Mouse (Mus musculus) intestine, postnatal 0 days (tissue): ENCODE measurements around the gene Slirp. TPM values are rescaled to one million over a fixed set of nuclear protein-coding genes. Genes with fewer than 3 reads are reported as not detected.

Experiments used
- ATAC-seq: fragments of 200-750 bp; cut with Nextera tagmentation; 2 replicates; pipeline ENCODE4 v1.8.0; 2017; ENCODE audit warnings: mild to moderate bottlenecking, moderate TSS enrichment, moderate library complexity
- H3K27ac ChIP-seq: fragments of 300-500 bp; sonication (generic); 2 replicates; pipeline ENCODE4 v1.5.1; 2014; ENCODE audit warnings: mild to moderate bottlenecking, low read depth, low read length, moderate library complexity
- H3K27me3 ChIP-seq: fragments of 300-500 bp; sonication (generic); replicated peaks from 2 replicates; pipeline ENCODE4 v1.6.1; 2014; ENCODE audit warnings: low read length, mixed read lengths; ENCODE audit not compliant: control insufficient read depth, insufficient read depth
- H3K36me3 ChIP-seq: fragments of 300-500 bp; sonication (generic); 2 replicates; pipeline ENCODE4 v1.6.1; 2014; ENCODE audit warnings: mild to moderate bottlenecking, moderate library complexity; ENCODE audit not compliant: control insufficient read depth, insufficient read depth
- H3K4me1 ChIP-seq: fragments of 300-500 bp; sonication (generic); replicated peaks from 2 replicates; pipeline ENCODE4 v1.6.1; 2014; ENCODE audit warnings: antibody characterized with exemption, low read length, mixed read lengths; ENCODE audit not compliant: control insufficient read depth, insufficient read depth
- H3K4me2 ChIP-seq: fragments of 300-500 bp; sonication (generic); replicated peaks from 2 replicates; pipeline ENCODE4 v1.6.1; 2014; ENCODE audit warnings: low read depth, mild to moderate bottlenecking, moderate library complexity
- H3K4me3 ChIP-seq: fragments of 300-500 bp; sonication (generic); 2 replicates; pipeline ENCODE4 v1.5.1; 2014; ENCODE audit warnings: low read depth, low read length
- H3K9ac ChIP-seq: fragments of 300-500 bp; sonication (generic); 2 replicates; pipeline ENCODE4 v1.6.1; 2014; ENCODE audit warnings: mild to moderate bottlenecking, low read depth, low read length
- H3K9me3 ChIP-seq: fragments of 300-500 bp; sonication (generic); 2 replicates; pipeline ENCODE4 v1.6.1; 2016; ENCODE audit warnings: mixed run types; ENCODE audit not compliant: control insufficient read depth
- CTCF ChIP-seq: sonication (generic); IDR thresholded peaks from 2 replicates; pipeline ENCODE4 v1.5.1; 2016; ENCODE audit warnings: low read depth, mild to moderate bottlenecking, control low read depth, antibody characterized with exemption, moderate library complexity
- WGBS: fragments of 180-500 bp; shearing (Covaris S2); extraction: QIAGEN DNeasy Blood & Tissue Kit; methylation state at CpG from one replicate; pipeline ENCODE4 v1.1.7; 2014; 5-methylcytosine and 5-hydroxymethylcytosine counted together
- polyA plus RNA-seq: library from polyadenylated mRNA; unstranded; fragments of >200 nt; fragmentation: Nextera tagmentation; extraction: Ambion mirVana; gene quantifications from 2 replicates; pipeline ENCODE4 v1.2.1, GENCODE M21; 2015

The Slirp gene
- polyA plus RNA-seq, 1 experiment from 2014 or later = 272 TPM

GRCm38 (mm10) chr12:87415358-87415757 lies 28.3 kb upstream of the Slirp start:
- H3K4me3 ChIP-seq = no peak overlapping the region
- no peaks in the 10 kb centered on the region for H3K4me1 ChIP-seq
- H3K36me3 ChIP-seq = no peaks in the 10 kb centered on the region
- no peaks in the 10 kb centered on the region for H3K9me3 ChIP-seq
- 72% methylated on average over 4 of the region's 4 CpGs for WGBS
- H3K9ac ChIP-seq = no peak overlapping the region
- H3K27me3 ChIP-seq = no peaks in the 10 kb centered on the region
- no peak for TF ChIP-seq CTCF
- no peak overlapping the region for H3K4me2 ChIP-seq
- no peak overlapping the region for H3K27ac ChIP-seq
- no peak for ATAC-seq

DNA sequence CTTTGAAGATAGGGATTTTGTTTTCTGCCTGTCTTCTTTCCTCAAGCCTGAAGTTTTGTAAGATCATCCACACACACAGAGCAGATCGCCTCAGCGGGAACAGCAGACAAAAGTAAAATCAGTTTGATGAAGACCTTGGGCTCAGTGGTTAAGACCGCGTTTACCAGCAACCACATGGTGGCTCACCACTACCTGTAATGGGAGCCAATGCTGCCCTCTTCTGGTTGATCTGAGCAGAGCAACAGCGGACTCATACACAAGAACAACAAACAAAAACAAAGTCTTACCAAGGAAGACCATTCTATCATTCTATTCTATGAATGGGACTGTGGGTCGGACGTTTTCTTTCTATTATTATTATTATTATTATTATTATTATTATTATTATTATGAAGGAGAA lies 27.0 kb upstream of the Slirp start:
- H3K27ac ChIP-seq = no peak overlapping the region
- H3K9me3 ChIP-seq = no peaks in the 10 kb centered on the region
- H3K4me1 ChIP-seq = no peaks in the 10 kb centered on the region
- no peaks in the 10 kb centered on the region for H3K27me3 ChIP-seq
- H3K9ac ChIP-seq = no peak overlapping the region
- peak; percentile 50 for ATAC-seq
- H3K36me3 ChIP-seq = no peaks in the 10 kb centered on the region
- TF ChIP-seq CTCF = peak; percentile 92
- no peak overlapping the region for H3K4me3 ChIP-seq
- 33% methylated on average over 7 of the region's 7 CpGs for WGBS
- H3K4me2 ChIP-seq = no peak overlapping the region

DNA sequence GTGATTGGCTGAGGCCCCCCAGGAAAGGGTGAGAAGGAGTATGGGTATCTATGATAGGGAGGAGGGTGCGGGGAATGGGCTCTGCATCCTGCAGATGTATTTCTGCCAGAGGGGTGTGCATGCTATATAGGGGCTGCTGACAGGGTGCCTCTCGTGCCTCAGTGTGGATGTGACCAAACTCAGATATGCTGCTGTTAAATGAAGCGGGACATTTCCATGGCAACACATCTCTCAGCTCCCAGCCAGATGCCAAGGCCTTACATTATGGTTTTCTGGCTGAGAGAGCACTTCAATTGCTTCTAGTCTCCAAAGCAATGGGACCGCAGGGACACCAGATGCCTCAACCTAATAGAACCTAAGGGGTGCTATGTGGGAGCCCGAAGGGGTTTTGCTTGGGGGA lies 24.8 kb upstream of the Slirp start:
- no peak overlapping the region for H3K4me2 ChIP-seq
- no peak overlapping the region for H3K9ac ChIP-seq
- no peaks in the 10 kb centered on the region for H3K9me3 ChIP-seq
- 82% methylated on average over 5 of the region's 5 CpGs for WGBS
- H3K36me3 ChIP-seq = peaks cover 3% of the 10 kb centered on the region; the same call in 1 of the 2 replicates
- TF ChIP-seq CTCF = no peak
- no peak overlapping the region for H3K4me3 ChIP-seq
- H3K4me1 ChIP-seq = no peaks in the 10 kb centered on the region
- H3K27me3 ChIP-seq = no peaks in the 10 kb centered on the region
- H3K27ac ChIP-seq = no peak overlapping the region
- no peak for ATAC-seq

- TF ChIP-seq CTCF = no peak
These were observed 23.7 kb upstream of the Slirp start for GRCm38 (mm10) chr12:87419974-87420485.

DNA sequence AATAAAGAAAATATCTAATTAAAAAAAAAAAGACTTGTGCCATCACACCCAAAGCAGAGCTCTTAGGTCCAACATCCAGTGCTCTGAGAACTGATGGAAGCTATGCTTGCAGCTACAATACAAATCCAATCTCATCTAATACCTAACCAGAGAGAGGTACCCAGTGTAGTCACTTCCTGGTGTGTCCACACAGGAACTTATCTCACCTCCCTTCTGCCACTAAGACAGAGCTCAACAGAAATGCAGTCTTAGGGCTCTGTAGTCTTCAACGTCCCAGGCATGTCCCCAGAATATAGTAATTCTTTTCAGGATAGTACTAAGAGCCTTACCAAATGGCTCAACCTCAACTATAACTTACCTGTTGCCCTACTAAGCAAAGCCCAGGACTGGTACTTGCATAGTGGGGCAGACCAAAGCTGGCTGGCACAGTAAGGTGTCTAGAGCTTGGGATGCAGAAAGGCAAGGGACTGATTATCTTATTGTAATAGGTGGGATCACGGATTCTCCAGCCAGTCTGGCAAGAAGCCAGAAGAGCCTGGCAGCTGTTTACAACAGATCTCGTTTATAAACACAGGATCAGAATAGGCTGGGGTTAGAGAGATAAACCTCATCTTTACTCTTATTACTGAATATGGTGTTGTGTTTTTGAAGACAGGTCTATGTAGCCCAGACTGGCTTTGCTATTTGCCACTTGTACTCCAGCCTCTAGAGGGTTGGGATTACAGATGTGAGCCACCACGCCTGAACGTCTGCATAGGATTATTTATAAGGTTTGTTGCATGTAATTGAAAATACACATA lies 21.8 kb upstream of the Slirp start:
- Histone ChIP-seq H3K4me1 (no peaks in the 10 kb centered on the region), H3K9me3 (no peaks in the 10 kb centered on the region), H3K27ac (no peak overlapping the region; the same call in 1 of the 2 replicates), H3K36me3 (peaks cover 24% of the 10 kb centered on the region), H3K4me2 (no peak overlapping the region), H3K4me3 (no peak overlapping the region), H3K27me3 (no peaks in the 10 kb centered on the region), H3K9ac (no peak overlapping the region)
- 58% methylated on average over 5 of the region's 5 CpGs for WGBS
- no peak for TF ChIP-seq CTCF
- ATAC-seq = no peak

More at GRCm38 (mm10) chr12:87419974-87420485, 23.7 kb upstream of the Slirp start:
- no peak overlapping the region for H3K9ac ChIP-seq
- no peak overlapping the region for H3K4me3 ChIP-seq
- ATAC-seq = no peak
- 0 out of 2 replicates have a peak overlapping the region, but pooled peaks have one; percentile 21 for H3K27ac ChIP-seq
- H3K4me2 ChIP-seq = peak overlapping the region; percentile 22; the same call in 1 of the 2 replicates
- H3K4me1 ChIP-seq = no peaks in the 10 kb centered on the region
- no peaks in the 10 kb centered on the region for H3K27me3 ChIP-seq
- WGBS = 47% methylated on average over 12 of the region's 12 CpGs
- H3K36me3 ChIP-seq = peaks cover 12% of the 10 kb centered on the region
- no peaks in the 10 kb centered on the region for H3K9me3 ChIP-seq

DNA sequence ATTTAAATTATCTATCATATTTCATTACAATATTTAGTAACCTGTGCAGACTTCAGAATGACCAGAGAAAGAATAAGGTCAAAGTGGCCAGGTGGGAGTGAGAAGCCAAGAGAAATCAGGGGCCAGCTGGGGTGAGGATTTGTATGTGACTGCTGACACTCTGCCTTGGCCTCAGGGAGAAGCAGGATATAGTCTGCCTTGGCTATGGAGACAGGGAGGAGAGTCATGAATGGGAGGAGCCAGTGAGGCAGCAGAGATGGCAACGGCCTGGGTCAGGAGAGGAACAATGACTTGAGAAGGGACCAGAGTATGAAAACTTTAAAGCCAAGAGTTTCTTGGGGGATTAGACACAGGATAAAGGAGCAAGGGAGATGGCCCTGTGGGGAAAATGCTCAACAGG lies 20.0 kb upstream of the Slirp start:
- H3K9ac ChIP-seq = no peak overlapping the region
- H3K9me3 ChIP-seq = no peaks in the 10 kb centered on the region
- no peak for ATAC-seq
- H3K36me3 ChIP-seq = peaks cover 41% of the 10 kb centered on the region
- no peaks in the 10 kb centered on the region for H3K27me3 ChIP-seq
- H3K4me2 ChIP-seq = no peak overlapping the region
- WGBS = 46% methylated on average over 1 of the region's 1 CpGs
- no peaks in the 10 kb centered on the region for H3K4me1 ChIP-seq
- TF ChIP-seq CTCF = no peak
- no peak overlapping the region for H3K4me3 ChIP-seq
- H3K27ac ChIP-seq = no peak overlapping the region
